Mouse (Mus musculus) olfactory bulb, adult 2 months (tissue): ENCODE results near the gene Ski. TPM values are rescaled to one million over a fixed set of nuclear protein-coding genes. Genes with fewer than 3 reads are reported as not detected.

Source experiments
- H3K27ac ChIP-seq: fragments of 200-500 bp; 2 replicates; pipeline ENCODE4 v1.5.1; 2012; ENCODE audit warnings: low read depth, low read length; ENCODE audit not compliant: insufficient read depth
- H3K4me1 ChIP-seq: fragments of 200-500 bp; 2 replicates; pipeline ENCODE4 v1.6.1; 2012; ENCODE audit warnings: low read length; ENCODE audit not compliant: control insufficient read depth, insufficient read depth
- H3K4me3 ChIP-seq: fragments of 200-500 bp; 2 replicates; pipeline ENCODE4 v1.5.1; 2012; ENCODE audit warnings: mild to moderate bottlenecking, low read depth, low read length, moderate library complexity; ENCODE audit not compliant: insufficient read depth
- CTCF ChIP-seq: fragments of 200-500 bp; IDR thresholded peaks from 2 replicates; pipeline ENCODE4 v1.5.1; 2012; ENCODE audit warnings: low read depth, mild to moderate bottlenecking, low read length, moderate library complexity; ENCODE audit not compliant: insufficient read depth
- POLR2A ChIP-seq: fragments of 200-500 bp; IDR thresholded peaks from 2 replicates; pipeline ENCODE4 v1.6.1; 2012; ENCODE audit warnings: mild to moderate bottlenecking, low read depth, low read length, moderate library complexity; ENCODE audit not compliant: insufficient read depth
- WGBS: fragments of 180-500 bp; shearing (Covaris S2); methylation state at CpG from one replicate; pipeline ENCODE4 v1.1.7; 2018; 5-methylcytosine and 5-hydroxymethylcytosine counted together
- polyA plus RNA-seq: library from polyadenylated mRNA; stranded (reverse); fragments of >200 nt; gene quantifications from 2 replicates; pipeline ENCODE4 v1.2.4, GENCODE M21; 2012; ENCODE audit warnings: low replicate concordance; ENCODE audit not compliant: missing spikeins, insufficient read depth, insufficient read length

Ski gene
- polyA plus RNA-seq, 1 experiment = not detected

DNA sequence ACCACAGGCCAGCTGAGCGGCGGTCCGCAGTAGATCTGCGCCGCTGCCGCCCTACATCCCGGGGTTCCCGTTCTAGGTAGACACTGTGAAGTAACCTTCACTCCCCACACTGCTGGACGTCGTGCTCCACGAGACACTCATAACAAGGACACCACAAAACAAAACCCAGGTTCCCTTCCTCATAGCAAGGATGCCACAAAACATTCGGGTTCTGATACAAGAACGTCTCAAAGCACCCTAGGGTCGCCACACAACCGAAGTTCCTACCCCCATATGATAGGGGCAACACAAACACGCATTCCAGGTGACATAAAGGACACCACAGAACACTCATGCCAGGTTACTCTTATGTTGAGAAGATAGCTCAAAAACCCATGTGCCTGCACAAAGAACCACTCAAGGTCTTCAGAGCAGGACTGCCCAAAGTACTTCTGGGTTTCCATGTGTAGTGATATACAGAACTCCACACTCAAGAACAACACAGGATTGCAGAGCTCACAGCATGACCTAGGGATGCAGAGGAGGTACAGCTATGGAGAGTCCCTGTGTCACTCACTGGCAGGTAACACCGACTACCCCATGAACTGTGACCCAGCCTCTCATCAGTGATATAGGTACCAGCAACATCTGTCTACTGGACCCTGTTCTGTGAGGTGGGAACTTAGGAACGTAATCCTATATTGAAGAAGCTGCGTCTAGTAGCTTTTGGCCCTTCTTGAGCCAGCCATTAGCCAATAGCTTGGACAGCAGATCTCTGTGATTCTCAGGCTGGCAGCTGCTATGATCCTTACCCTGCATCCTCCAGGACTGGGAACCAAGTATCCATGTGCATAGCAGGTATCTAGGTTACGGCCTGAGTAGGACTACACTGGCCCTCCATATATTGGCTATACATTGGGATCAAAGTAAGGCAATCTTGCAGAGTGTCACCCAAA, 1.5 kb upstream of the Ski start:
- 32% methylated on average over 20 of the region's 20 CpGs for WGBS
- Histone ChIP-seq H3K27ac (peak overlapping the region; percentile 96), H3K4me3 (peak overlapping the region; percentile 72), H3K4me1 (peaks cover 14% of the 10 kb centered on the region)
- TF ChIP-seq POLR2A (no peak; the same call in 1 of the 2 replicates), CTCF (no peak)

DNA sequence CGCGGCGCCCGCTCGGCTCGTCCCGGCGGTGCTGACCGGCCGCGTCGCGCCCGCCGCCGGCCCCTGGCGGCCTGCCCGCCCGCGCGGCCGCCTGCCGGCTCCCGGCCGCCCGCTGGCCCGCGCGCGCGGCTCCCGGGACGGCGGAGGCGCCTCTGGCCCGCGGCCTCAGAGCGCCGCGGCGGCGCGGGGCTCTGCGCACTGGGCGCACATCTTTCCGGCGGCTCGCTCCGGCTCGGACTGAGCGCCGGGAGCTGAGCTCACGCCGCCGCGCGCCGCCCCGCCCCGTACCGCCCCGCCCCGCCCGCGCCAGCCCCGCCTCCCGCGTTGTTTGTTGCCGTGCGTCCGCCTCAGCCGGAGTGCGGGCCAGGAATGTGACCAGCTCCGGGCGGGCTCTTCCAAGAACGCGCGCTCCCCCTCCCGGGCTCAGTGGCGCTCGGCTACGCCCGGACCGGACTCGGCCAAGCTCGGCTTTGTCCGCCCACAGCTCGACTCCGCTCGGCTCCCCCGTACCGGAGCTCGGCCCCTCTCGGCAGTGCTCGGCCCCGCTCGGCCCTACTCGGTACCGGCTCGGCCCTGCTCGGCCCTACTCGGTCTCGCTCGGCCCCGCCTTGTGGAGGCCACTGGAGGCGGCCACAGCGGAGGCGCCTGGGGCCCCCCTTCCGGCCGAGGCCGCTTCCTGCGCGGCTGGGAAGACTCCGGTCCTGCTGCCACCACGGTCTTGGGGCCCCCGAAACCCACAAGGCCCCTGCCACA, 625 bp upstream of the Ski start:
- TF ChIP-seq POLR2A = 0 out of 2 replicates have a peak, but pooled peaks have one; percentile 75
- no peak for TF ChIP-seq CTCF
- WGBS = 11% methylated on average over 113 of the region's 116 CpGs
- Histone ChIP-seq H3K4me3 (peak overlapping the region; percentile 72), H3K27ac (peak overlapping the region; percentile 96), H3K4me1 (peaks cover 22% of the 10 kb centered on the region)

DNA sequence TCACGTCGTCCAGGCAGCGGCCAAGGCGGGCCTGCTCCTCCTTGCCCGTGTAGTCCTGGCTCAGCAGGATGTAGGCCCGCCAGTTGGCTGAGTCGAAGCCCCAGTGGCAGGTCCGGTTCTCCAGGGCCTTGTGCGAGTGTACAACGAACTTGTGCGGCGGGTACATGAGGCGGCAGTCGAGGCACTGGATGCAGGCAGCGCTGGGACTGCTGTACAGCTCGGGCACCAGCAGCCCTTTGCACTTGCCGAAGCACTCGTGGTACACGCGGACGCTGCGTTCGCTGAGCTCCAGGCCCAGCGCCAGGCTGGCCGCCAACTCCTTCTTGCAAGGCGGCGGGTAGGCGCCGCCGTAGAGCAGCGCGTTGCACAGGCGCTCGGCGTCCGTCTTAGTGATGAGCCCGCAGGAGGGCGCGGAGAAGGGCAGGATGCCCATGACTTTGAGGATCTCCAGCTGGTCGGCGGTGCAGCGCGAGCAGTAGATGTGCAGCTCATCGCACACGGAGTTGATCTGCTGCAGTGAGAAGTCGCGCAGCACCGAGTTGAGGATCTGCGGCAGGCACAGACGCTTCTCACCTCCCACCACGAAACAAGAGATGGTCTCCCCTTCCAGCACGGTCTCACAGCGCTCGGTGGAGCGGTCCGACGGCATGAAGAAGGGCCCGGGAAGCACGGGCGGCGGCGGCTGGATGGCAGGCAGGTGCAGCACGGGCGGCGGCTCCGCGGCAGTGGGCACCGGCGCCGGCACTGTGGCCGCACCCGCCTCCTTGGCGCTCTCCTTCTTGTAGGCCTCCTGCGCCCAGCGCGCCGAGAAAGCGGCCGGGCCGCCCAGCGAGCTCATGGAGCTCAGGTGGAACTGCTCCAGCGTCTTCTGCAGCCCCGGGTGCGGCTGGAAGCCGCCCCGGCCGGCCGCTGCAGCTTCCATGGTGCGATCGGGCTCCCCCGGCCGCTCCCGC, 517 bp downstream of the Ski start:
- Histone ChIP-seq H3K4me1 (peaks cover 31% of the 10 kb centered on the region), H3K27ac (peak overlapping the region; percentile 42), H3K4me3 (peak overlapping the region; percentile 67)
- under 1% methylated on average over 91 of the region's 93 CpGs for WGBS
- TF ChIP-seq CTCF (no peak), POLR2A (no peak)

DNA sequence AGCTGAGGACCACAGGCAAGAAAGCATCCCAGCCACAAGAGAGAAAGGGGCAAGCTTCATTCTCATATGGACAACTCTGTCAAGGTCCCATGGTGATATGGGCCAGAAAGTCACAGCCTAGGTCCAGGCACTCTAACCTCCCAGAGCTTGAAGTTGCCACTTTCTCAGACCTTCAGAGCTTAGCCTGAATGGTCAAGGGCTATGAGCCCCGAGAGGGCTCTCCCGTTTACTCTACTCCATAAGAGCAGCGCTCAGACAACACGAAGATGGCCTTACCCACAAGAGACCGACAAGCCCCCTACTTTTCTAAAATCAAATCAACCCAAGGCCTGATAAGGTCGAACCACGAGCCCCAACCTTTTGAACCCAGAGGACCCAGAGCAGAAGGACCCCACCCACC, 1.3 kb downstream of the Ski start:
- TF ChIP-seq CTCF (no peak), POLR2A (no peak)
- WGBS = 4% methylated on average over 7 of the region's 7 CpGs
- Histone ChIP-seq H3K4me3 (peak overlapping the region; percentile 67), H3K27ac (0 out of 2 replicates have a peak overlapping the region, but pooled peaks have one; percentile 0), H3K4me1 (peaks cover 37% of the 10 kb centered on the region)

DNA sequence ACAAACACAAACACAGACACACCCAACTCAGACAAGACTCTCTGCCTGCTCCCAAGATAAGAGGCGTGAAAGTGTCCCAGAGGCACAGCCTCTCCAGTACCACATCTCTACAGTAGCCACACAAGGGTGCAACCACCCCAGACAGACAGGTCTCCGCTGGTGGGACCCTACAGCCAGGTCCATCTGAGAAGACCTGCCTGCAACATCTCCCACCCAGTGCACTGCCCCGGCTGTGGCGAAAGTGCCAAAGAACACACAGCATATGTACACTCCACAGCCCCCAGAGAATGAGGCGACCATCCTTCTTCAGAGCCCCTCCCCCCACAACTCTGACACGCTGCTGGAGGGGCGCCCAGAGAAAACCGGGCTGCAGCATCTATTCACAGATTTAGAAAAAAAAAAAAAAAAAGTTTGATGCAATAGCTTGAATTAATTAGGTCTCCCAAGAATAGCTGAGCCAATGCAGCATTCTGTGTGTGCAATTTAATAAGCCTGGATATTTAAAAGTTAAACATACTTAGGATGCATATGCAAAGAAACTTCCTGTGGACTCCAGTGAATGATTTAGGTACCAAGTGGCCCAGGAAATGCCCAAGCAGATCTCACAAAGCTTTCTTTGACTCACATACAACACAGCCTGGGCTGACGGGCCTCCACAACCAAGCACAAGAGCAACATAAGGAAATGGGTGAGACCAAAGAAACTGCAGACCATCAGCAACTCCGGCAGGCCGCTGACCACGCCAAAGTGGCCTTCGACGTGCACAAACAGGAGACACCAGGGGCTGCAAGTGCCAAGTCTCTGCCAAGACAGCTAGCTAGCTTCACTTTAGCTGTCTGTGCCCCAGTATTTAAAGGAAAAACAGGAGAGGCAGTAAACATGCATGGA, 1.9 kb downstream of the Ski start:
- under 1% methylated on average over 14 of the region's 14 CpGs for WGBS
- H3K4me3 ChIP-seq = peak overlapping the region; percentile 67
- H3K27ac ChIP-seq = 0 out of 2 replicates have a peak overlapping the region, but pooled peaks have one; percentile 0
- peaks cover 43% of the 10 kb centered on the region for H3K4me1 ChIP-seq
- TF ChIP-seq POLR2A = no peak
- TF ChIP-seq CTCF = no peak

DNA sequence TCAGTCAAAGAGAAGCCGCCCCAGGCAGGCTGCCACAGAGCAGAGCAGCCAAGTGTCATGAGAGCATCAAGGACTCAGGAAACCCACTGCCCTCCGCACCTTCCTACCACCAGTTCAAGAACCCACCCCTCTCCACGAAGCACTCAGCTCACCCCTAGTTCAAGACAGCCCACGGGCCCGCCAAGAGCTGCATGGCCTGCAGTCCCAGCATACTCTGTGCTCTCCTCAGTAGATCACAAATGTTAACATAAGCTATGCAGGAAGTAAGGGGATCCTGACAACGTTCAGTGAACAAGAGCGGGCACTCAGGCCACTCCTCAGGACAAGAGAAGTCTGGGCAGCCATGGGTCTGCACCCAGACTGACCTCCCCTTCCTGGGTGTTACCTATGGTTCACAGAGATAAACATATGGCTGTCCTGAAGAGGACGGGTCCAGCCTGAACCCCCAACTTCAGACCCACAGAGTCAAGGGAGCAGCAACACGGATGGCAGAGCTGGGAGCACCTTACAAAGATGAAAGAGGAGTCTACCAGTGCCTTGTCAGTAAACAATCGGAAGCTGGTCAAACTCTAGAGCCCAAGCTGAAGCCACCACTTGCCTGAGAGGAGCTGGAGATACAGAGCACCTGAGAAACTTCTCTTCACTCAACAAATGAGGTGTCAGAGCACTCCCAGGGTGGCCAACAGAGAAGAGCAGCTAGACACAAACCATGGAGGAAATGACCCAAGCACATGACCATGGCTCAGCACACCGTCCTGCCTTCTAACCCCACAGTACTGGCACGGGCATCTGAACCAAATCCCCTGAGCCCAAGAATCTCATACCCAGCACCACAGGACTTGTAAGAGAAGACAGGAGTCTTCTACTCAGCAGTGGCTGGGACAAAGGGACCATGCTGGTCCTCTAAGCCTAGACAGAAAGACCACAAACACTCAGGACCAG, 2.9 kb downstream of the Ski start:
- Histone ChIP-seq H3K27ac (no peak overlapping the region), H3K4me1 (peaks cover 52% of the 10 kb centered on the region), H3K4me3 (peak overlapping the region; percentile 67)
- 19% methylated on average over 12 of the region's 12 CpGs for WGBS
- no peak for TF ChIP-seq CTCF
- no peak for TF ChIP-seq POLR2A

DNA sequence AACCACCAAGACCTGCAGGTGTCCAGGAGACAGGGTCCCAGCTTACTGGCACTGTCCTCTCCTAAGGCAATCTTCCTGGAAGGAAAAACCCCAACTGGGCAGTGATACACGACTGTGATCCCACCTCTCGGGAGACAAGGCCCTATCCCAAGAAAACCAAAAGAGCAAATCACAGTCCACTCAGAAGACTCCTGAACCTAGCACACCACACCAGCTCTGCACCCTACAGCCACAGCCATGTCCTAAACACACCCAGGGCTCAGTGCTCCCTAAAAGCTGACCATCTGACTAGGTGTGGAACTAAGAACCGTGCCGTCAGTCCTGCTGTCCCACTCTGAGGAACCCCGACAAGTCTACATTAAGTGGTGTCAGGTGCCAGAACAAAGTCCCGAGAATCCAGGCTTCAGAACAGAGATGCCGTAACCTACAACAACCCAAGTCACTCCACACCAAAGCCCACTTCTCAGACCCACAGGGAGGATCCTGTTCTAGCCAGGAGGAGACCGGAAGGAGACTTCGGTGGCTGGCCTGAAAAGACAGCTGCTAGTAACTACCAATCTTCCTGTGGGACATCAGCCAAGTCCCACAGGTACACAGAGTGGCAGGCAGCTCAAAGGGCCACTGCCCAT, 4.2 kb downstream of the Ski start:
- H3K4me1 ChIP-seq = peaks cover 62% of the 10 kb centered on the region
- H3K27ac ChIP-seq = no peak overlapping the region
- peak overlapping the region; percentile 67 for H3K4me3 ChIP-seq

More for the DNA sequence above, 4.2 kb downstream of the Ski start:
- WGBS = 42% methylated on average over 9 of the region's 9 CpGs
- no peak for TF ChIP-seq POLR2A
- TF ChIP-seq CTCF = no peak
